Mouse (Mus musculus): ENCODE data around the gene Etl4.

Gene Etl4

GRCm38 (mm10) chr2:20723990-20724745 is 814.6 kb downstream of the Etl4 start:
- DNase-seq: no peak

DNA sequence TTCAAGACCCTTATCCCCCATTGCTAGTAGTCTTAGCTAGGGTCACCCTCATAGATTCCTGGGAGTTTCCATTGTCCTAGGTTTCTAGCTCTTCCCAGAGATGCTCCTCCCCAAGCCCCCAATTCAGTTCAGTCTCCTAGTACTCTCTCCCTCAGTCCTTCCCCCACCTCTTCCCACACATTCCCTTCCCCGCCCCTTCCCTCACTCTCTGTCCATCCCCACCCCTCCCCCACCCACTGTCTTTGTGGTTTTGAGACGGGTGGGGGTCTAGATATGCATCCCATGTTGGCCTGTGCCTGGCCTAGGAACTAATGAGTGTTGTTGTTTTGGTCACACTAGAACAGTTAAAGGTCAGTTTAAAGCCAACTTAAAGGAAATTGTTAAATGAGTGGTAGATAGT is 817.4 kb downstream of the Etl4 start:
- no peak for DNase-seq

- no peak for DNase-seq
Measured at GRCm38 (mm10) chr2:20727752-20728438, 818.3 kb downstream of the Etl4 start.

GRCm38 (mm10) chr2:20735444-20735843 is 825.9 kb downstream of the Etl4 start:
- no peak for DNase-seq

GRCm38 (mm10) chr2:20736324-20737015 is 826.9 kb downstream of the Etl4 start:
- DNase-seq: no peak

DNA sequence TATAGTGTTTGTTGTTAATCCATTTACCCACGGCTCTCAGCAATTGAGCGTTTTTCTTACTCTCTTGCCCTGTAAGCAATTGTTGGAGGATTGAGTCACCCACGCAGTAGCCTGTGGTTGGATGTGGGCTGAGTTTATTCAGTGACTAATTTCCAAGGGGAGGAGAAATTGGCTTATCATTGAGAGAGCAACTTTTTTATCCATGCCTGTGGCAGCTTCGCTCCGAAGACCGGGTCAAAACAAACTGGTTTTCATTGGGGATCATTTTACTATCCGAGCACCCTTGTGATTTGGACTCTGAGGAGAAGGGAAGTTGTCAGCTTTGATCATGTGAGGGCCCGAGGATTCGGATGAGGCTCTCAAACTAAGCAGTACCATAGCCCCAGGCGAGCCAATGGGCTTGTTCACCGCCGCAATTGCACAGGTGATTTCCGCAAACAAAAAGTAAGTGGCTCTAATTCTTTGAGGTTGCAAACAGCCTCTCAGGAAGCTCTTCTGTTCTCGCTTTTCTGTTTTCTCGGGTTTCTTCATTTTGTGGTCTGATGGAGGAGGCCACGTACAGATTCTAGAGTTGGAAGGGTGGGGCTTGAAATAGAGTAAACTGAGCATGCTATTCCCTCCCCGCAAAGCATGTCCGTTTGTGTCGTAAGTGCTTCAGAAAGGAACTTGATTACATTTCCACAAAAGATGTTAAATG is 827.7 kb downstream of the Etl4 start:
- DNase-seq: no peak

- DNase-seq: no peak
Measured at GRCm38 (mm10) chr2:20737837-20738236, 828.3 kb downstream of the Etl4 start.

DNA sequence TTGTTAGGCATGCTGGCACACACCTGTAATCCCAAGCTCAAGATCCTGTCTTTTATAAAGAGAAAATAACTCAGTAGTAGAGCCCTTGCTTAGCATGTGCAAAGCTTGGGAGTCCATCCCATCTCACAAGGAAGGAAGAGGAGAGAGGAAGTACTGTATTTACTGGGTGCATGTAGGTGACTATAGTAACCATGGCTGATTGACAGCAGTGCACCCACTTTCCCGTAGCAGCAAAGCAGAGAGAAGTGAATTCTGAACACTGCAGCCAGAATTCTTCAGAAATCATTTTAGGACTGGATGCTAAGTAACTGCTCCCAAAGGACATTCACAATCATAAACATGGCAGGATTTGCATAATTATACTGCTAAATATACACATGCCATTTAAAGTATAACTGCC is 838.1 kb downstream of the Etl4 start:
- DNase-seq: no peak

DNA sequence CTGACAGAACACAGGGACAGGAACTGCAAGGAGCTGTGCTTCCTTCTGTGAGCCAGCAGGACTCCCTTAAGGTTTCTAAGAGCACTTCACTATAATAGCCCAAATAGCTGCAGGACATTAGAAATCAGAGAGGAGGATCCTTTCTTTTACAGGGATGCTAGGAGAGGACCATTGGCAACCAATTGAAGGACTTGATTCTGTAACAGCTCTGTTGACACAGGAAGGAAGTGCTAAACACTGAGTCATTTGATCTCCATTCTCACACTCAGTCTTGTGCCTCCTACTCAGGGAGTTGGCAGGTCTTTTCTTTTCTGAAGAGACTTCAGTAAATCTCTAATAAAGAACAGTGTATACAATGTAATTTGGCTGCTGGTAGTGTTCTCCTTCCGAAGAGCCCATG is 838.9 kb downstream of the Etl4 start:
- no peak for DNase-seq

GRCm38 (mm10) chr2:20749687-20750086 is 840.1 kb downstream of the Etl4 start:
- no peak for DNase-seq

DNA sequence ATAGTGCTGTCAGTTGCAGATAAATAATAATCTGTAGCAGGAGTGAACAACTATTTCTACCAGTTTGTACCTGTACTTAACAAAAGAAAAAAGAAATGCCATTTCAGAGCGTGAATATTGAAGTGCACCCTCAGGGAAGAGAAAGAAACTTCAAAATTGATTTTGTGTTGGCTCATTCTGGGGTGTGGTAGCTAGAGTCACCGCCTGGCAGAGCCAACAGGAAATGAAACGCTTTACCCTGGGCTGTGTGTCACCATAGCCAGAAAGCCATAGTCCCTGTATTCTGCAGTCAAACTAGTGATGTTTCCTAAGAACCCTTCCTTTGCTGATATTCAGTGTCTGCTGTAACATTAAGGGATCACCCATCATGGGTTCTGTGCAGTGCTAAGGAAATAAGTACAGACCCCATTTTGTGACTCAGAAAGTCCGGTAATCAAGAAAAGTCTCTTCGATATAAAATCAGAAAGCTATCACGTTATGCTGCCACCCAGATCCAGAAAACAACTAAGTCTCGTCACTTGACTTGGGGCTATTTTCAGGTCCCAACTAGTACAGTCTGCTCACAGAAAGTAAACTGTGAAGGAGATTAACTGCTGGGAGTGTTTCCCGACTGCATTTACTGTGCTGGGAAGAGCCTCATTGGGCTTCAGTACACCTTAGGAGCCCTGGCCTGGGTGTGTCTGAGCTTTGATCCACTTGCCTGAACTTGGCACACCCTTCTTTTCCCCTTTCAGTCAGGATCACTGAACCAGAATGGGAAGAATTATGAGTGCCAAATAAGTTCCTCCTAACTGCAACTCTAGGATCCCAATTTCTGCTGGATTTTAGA is 843.9 kb downstream of the Etl4 start:
- no peak for DNase-seq

GRCm38 (mm10) chr2:20756964-20757363 is 847.4 kb downstream of the Etl4 start:
- no peak for DNase-seq

- no peak for DNase-seq
Measured at GRCm38 (mm10) chr2:20759045-20759662, 849.6 kb downstream of the Etl4 start.

DNA sequence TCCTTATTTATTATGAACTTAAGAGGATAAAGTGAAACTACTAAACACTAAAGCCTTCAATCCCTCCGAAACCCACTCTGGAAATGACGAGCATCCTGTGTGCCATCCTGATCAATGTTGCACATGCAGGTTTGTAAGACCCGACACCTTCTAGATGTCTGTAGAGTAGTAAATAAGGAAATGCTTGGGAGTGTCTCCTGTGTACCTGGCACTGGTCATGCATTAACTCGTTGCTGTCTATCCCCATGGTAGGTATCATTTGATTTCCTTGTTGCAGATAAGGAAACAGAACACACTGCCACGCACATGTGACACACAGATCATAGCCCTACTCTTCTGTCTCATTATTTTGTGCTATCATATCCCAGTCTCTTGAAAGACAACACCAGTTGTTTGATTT is 851.7 kb downstream of the Etl4 start:
- no peak for DNase-seq

DNA sequence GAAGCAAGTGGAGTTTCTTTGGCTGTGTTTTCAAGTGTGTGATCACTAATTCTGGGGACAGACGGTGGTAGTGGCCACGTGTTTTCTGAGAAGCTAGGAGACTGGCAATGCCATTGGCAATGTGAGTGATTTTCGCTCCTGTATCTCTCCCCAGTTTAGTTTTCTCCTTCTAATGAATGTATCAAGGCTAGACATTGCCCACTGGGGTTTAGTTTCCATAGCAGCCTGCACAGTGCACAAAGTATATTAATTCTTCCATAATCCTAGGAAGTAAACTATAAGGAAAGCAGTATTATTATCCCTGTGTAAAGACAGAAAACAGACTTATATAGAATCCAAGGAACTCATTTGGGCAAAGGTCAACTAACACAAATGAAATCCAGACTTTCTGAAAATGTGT is 852.2 kb downstream of the Etl4 start:
- no peak for DNase-seq

DNA sequence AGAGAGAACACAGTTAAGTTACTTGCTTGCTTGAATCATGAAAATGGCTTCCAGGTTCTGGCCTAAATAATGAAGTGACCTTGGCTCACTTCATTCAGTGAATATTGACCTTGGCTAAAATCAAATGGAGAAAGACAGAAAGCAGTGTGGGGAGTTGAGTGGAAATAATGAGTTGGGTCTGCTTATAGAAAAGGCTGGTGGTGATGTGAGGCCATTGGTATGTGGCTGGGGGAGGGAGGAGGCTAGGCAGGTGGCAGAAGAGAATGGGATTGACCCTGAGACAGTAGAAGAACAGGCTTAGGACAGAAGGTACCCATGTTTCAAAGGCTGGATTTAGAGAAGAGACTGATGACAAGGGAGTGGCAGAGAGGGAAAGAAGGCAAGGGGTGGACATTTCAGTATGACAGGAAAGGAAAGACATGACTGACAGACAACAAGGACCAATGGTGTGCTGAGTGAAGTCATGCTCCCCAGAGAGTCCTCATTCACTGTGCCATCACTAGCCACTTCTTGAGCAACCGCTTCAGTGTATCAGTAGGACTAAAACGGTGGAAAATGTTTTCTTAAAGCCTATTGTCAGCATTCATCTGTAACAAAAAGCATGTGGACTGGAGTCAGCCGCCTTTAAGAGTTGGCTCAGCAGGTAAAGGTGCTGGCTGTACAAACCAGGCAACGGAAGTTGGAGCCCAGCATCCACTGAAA is 854.1 kb downstream of the Etl4 start:
- DNase-seq: no peak

- DNase-seq: no peak
Measured at GRCm38 (mm10) chr2:20764566-20765090, 855.0 kb downstream of the Etl4 start.

DNA sequence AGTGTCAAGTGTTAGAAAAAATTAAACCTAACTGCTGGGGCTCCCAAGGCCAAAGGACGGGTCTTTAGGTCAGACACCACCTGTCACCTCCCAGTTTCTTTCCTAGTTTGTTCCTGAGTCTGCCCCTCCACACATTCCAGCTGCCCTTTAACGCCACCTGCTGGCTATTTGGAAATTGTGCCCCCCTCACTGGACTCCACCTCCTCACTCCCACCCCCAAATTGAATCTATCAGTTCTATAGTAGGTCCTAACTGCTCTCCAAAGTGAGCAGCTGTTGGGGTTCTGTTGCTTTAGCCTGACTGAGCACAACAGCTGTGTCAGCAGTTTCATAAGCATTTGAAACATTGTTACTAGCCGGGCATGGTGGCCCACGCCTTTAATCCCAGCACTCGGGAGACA is 859.1 kb downstream of the Etl4 start:
- no peak for DNase-seq

- no peak for DNase-seq
Measured at GRCm38 (mm10) chr2:20770171-20770570, 860.6 kb downstream of the Etl4 start.

- DNase-seq: no peak
Measured at GRCm38 (mm10) chr2:20774462-20774861, 864.9 kb downstream of the Etl4 start.

GRCm38 (mm10) chr2:20776171-20776704 is 866.7 kb downstream of the Etl4 start:
- DNase-seq: no peak
